Mouse (Mus musculus) embryonic facial prominence, embryonic 11.5 days (tissue): ENCODE measurements at regions not wholly inside any gene's neighbourhood (a gene's known extent, or its start where the extent isn't known, plus 50 kb on each side); places are given as distances from the start of the nearest gene placed in this dataset.

Experiments used
- ATAC-seq: fragments of 200-750 bp; cut with Nextera tagmentation; replicated peaks from 2 replicates; pipeline ENCODE4 v1.8.0; 2017; ENCODE audit warnings: low read depth; ENCODE audit not compliant: insufficient number of reproducible peaks, low FRiP score, low TSS enrichment
- DNase-seq: peaks from one replicate; pipeline ENCODE4 v3.0.0-alpha.2; 2015; ENCODE audit warnings: low spot score
- H3K27ac ChIP-seq: fragments of 300-500 bp; sonication (generic); replicated peaks from 2 replicates; pipeline ENCODE4 v1.5.1; 2014; ENCODE audit warnings: mild to moderate bottlenecking, low read depth, low read length, control low read depth
- H3K27me3 ChIP-seq: fragments of 300-500 bp; sonication (generic); 2 replicates; pipeline ENCODE4 v1.6.1; 2014; ENCODE audit warnings: mild to moderate bottlenecking, low read length, moderate library complexity, mixed read lengths; ENCODE audit not compliant: control insufficient read depth, insufficient read depth
- H3K36me3 ChIP-seq: fragments of 300-500 bp; sonication (generic); replicated peaks from 2 replicates; pipeline ENCODE4 v1.6.1; 2014; ENCODE audit warnings: low read depth, mild to moderate bottlenecking, low read length, moderate library complexity, mixed read lengths; ENCODE audit not compliant: control insufficient read depth, insufficient read depth
- H3K4me1 ChIP-seq: fragments of 300-500 bp; sonication (generic); 2 replicates; pipeline ENCODE4 v1.6.1; 2014; ENCODE audit warnings: low read length, mixed read lengths; ENCODE audit not compliant: control insufficient read depth, insufficient read depth
- H3K4me2 ChIP-seq: fragments of 300-500 bp; sonication (generic); 2 replicates; pipeline ENCODE4 v1.6.1; 2014; ENCODE audit warnings: low read depth, mild to moderate bottlenecking, control low read depth, low read length, moderate library complexity
- H3K4me3 ChIP-seq: fragments of 300-500 bp; sonication (generic); 2 replicates; pipeline ENCODE4 v1.5.1; 2014; ENCODE audit warnings: low read depth, low read length, control low read depth
- H3K9ac ChIP-seq: fragments of 300-500 bp; sonication (generic); replicated peaks from 2 replicates; pipeline ENCODE4 v1.6.1; 2014; ENCODE audit warnings: mild to moderate bottlenecking, control low read depth, low read length
- H3K9me3 ChIP-seq: fragments of 300-500 bp; sonication (generic); replicated peaks from 2 replicates; pipeline ENCODE4 v1.6.1; 2016; ENCODE audit warnings: mild to moderate bottlenecking, low read length, inconsistent platforms, mixed read lengths; ENCODE audit not compliant: control insufficient read depth
- WGBS: fragments of 180-500 bp; shearing (Covaris S2); extraction: QIAGEN DNeasy Blood & Tissue Kit; methylation state at CpG from one replicate; pipeline ENCODE4 v1.1.7; 2014; 5-methylcytosine and 5-hydroxymethylcytosine counted together

GRCm38 (mm10) chr1:157018726-157019125 lies 79.3 kb upstream of the Ralgps2 start:
- WGBS: 90% methylated on average over 2 of the region's 2 CpGs
- no peaks in the 10 kb centered on the region for H3K9me3 ChIP-seq
- no peak overlapping the region for H3K4me3 ChIP-seq
- no peak for DNase-seq
- no peak for ATAC-seq
- H3K27ac ChIP-seq: no peak overlapping the region
- no peak overlapping the region for H3K9ac ChIP-seq
- H3K36me3 ChIP-seq: no peaks in the 10 kb centered on the region
- no peaks in the 10 kb centered on the region for H3K27me3 ChIP-seq
- no peaks in the 10 kb centered on the region for H3K4me1 ChIP-seq
- H3K4me2 ChIP-seq: no peak overlapping the region

DNA sequence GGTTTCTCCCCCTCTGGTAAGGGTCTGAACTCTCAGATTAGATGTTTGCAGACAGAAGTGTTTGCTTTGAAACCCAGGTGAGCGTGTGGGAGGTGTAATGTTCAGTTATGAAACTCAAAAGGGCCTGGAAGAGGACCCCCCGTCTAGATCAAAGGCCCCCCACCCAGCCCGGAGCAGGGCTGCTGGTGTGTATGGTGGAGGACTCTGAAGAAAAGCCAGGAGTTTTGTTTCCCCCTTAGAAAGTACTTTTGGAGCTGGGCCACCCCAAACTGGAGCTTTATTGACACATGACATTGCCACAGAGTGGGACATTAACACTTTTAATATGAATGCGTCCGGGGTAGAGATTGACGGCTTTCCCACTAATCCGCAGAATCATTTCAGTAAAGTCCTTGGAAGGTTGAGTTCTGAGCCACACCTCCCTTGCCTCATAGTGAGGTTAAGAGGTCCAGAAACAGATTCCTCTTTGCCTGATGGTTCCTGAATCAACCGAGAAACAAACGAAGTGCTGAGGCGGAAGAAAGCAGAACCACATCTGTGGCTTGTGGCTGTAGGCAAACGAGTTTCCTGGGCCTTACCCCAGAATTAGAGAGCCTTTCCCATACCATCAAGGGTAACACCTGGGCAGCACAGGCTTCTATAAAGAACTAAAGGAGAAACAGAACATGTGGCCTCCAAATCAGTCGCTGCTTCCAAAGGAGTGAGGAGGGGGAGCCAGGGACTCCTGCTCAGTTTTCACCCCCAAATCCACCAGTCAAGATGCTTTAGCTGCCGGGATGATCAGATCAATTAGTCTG lies 78.0 kb upstream of the Ralgps2 start:
- Histone ChIP-seq H3K4me2 (no peak overlapping the region), H3K27ac (no peak overlapping the region), H3K4me1 (no peaks in the 10 kb centered on the region), H3K9ac (no peak overlapping the region), H3K27me3 (no peaks in the 10 kb centered on the region), H3K36me3 (no peaks in the 10 kb centered on the region), H3K4me3 (no peak overlapping the region), H3K9me3 (no peaks in the 10 kb centered on the region)
- DNase-seq (no peak), ATAC-seq (no peak)
- WGBS: 76% methylated on average over 13 of the region's 13 CpGs

DNA sequence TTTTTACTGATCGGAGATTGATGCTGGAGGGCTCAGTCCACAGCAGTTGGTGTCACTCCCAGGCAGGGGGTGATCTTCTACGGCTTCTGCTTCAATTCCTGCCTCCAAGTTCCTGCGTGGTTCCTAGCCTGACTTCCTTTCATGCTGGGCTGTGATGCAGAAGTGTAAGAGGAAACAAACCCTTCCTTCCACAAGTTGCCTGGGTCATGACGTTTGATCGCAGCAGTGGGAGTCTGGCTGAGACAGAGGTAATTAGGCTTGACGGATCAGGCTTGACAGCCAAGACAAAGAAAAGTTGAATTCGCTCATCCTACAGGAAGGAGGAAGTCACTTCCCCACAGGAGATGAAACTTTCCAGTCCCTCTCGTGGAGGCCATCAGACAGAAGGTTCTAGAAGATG lies 77.2 kb upstream of the Ralgps2 start:
- DNase-seq: no peak
- 42% methylated on average over 8 of the region's 8 CpGs for WGBS
- no peaks in the 10 kb centered on the region for H3K4me1 ChIP-seq
- H3K27ac ChIP-seq: no peak overlapping the region
- H3K4me3 ChIP-seq: no peak overlapping the region
- H3K4me2 ChIP-seq: no peak overlapping the region
- ATAC-seq: no peak
- H3K9me3 ChIP-seq: no peaks in the 10 kb centered on the region
- no peaks in the 10 kb centered on the region for H3K27me3 ChIP-seq
- H3K36me3 ChIP-seq: no peaks in the 10 kb centered on the region
- no peak overlapping the region for H3K9ac ChIP-seq

GRCm38 (mm10) chr1:157014532-157015497 lies 75.4 kb upstream of the Ralgps2 start:
- 86% methylated on average over 17 of the region's 17 CpGs for WGBS
- no peak for DNase-seq
- Histone ChIP-seq H3K36me3 (no peaks in the 10 kb centered on the region), H3K4me1 (no peaks in the 10 kb centered on the region), H3K9ac (no peak overlapping the region), H3K4me3 (no peak overlapping the region), H3K27ac (no peak overlapping the region), H3K4me2 (no peak overlapping the region), H3K9me3 (no peaks in the 10 kb centered on the region), H3K27me3 (no peaks in the 10 kb centered on the region)
- ATAC-seq: no peak

DNA sequence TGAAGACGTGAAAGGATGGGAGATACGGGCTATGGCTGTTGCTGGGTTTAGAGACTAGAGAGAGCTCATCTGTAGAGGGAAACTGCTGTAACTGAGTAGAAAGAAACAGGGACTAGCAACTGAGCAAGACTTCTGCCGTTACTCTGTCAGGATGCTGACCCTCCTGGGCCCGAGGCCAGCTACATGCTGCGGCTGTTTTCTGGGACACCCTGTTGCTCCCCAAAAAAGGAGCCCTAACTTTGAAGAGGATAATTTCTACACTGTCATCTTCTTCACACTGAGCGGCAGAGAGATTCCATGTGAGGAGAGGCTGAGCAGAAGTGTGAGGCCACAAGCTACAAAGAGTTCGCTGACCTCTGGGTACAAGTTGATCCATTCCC lies 74.2 kb upstream of the Ralgps2 start:
- H3K27me3 ChIP-seq: no peaks in the 10 kb centered on the region

DNA sequence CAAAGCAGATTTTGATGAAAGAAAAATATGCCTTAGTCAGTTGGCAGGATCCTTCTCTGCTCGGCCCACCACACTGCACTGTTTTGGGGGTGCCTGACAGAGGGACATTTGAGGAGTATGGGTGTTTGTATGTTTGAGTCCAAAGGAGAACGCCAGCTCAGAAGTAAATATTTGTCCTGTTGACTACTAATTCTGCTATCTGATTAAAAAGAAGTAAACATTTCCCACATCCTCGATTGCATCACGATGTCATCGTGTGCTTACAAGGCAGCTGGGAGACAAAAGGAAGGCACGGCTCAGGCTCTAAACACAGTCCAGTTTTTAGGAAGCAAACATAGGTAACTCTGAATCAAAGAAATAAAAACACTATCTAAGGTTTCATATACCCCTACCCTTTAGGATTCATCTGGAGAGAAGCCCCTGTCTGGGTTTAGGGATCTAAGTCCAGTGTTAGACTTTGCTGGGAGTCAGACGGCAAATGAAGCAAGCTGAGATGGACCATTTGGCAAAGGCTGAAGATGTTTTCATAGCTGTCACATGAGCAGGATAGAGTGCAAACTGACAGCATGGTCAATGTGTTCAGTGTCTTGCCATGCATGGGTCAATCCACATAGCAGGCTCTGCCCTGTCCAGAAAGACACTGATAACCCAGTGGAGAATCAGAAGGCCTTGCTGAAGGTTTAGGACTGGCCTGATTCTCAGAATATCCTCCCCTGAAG lies 73.7 kb upstream of the Ralgps2 start:
- DNase-seq: no peak
- H3K4me2 ChIP-seq: no peak overlapping the region
- 78% methylated on average over 7 of the region's 7 CpGs for WGBS
- H3K27me3 ChIP-seq: no peaks in the 10 kb centered on the region
- H3K27ac ChIP-seq: no peak overlapping the region
- no peaks in the 10 kb centered on the region for H3K4me1 ChIP-seq
- no peak overlapping the region for H3K4me3 ChIP-seq
- ATAC-seq: no peak
- H3K9ac ChIP-seq: no peak overlapping the region
- H3K36me3 ChIP-seq: no peaks in the 10 kb centered on the region
- H3K9me3 ChIP-seq: no peaks in the 10 kb centered on the region

More for the DNA sequence above, 74.2 kb upstream of the Ralgps2 start:
- no peak overlapping the region for H3K9ac ChIP-seq
- DNase-seq: no peak
- H3K27ac ChIP-seq: no peak overlapping the region
- no peaks in the 10 kb centered on the region for H3K9me3 ChIP-seq
- no peak overlapping the region for H3K4me2 ChIP-seq
- H3K4me1 ChIP-seq: no peaks in the 10 kb centered on the region
- WGBS: 72% methylated on average over 7 of the region's 7 CpGs
- no peak overlapping the region for H3K4me3 ChIP-seq
- no peaks in the 10 kb centered on the region for H3K36me3 ChIP-seq
- ATAC-seq: no peak

- no peak for DNase-seq
- Histone ChIP-seq H3K9ac (no peak overlapping the region), H3K36me3 (no peaks in the 10 kb centered on the region), H3K27ac (no peak overlapping the region), H3K9me3 (no peaks in the 10 kb centered on the region), H3K4me2 (no peak overlapping the region), H3K27me3 (no peaks in the 10 kb centered on the region), H3K4me3 (no peak overlapping the region), H3K4me1 (no peaks in the 10 kb centered on the region)
- ATAC-seq: no peak
- WGBS: 88% methylated on average over 6 of the region's 6 CpGs
These were observed 71.8 kb upstream of the Ralgps2 start for GRCm38 (mm10) chr1:157011226-157011625.
